Mouse (Mus musculus) MEL (cell line): ENCODE data around the gene Asb8.

Experiments
- CHD2 ChIP-seq: IDR thresholded peaks from 2 replicates; pipeline ENCODE4 v1.6.1; 2011; ENCODE audit warnings: low read length, improper control_type of control experiment
- CTCF ChIP-seq, 3 experiments: IDR thresholded peaks in 2 of 3; conservative IDR thresholded peaks in 1 of 3; 2 replicates each; pipeline ENCODE4 v1.5.1; 2011 to 2012; ENCODE audit warnings: low read length in 3 of 3, low read depth in 2 of 3, mild to moderate bottlenecking in 2 of 3, improper control_type of control experiment in 1 of 3, inconsistent platforms in 1 of 3, mixed read lengths in 1 of 3, moderate library complexity in 1 of 3; ENCODE audit not compliant: control insufficient read depth in 1 of 3, insufficient read depth in 1 of 3, poor library complexity in 1 of 3, severe bottlenecking in 1 of 3
- EP300 ChIP-seq, 2 experiments: IDR thresholded peaks; 2 replicates each; pipeline ENCODE4 v1.6.1; 2011; ENCODE audit warnings: improper control_type of control experiment in 2 of 2, low read length in 2 of 2, low read depth in 1 of 2, mild to moderate bottlenecking in 1 of 2
- GATA1 ChIP-seq: IDR thresholded peaks from 2 replicates; pipeline ENCODE4 v1.6.1; 2011; ENCODE audit warnings: low read depth, low read length, improper control_type of control experiment
- MAZ ChIP-seq: IDR thresholded peaks from 2 replicates; pipeline ENCODE4 v1.6.1; 2012; ENCODE audit warnings: low read depth, mild to moderate bottlenecking, inconsistent platforms, low read length, improper control_type of control experiment
- MYC ChIP-seq: IDR thresholded peaks from 2 replicates; pipeline ENCODE4 v1.6.1; 2011; ENCODE audit warnings: low read depth, mild to moderate bottlenecking, low read length, improper control_type of control experiment, moderate library complexity
- POLR2A ChIP-seq, 2 experiments: IDR thresholded peaks; 2 replicates each; pipeline ENCODE4 v1.6.1; 2011 to 2012; ENCODE audit warnings: low read length in 2 of 2, mild to moderate bottlenecking in 2 of 2, control low read depth in 1 of 2, improper control_type of control experiment in 1 of 2, low read depth in 1 of 2, moderate library complexity in 1 of 2; ENCODE audit not compliant: control insufficient read depth in 1 of 2, insufficient read depth in 1 of 2, poor library complexity in 1 of 2
- RAD21 ChIP-seq: IDR thresholded peaks from 2 replicates; pipeline ENCODE4 v1.6.1; 2011; ENCODE audit warnings: mild to moderate bottlenecking, low read depth, low read length, improper control_type of control experiment
- TBP ChIP-seq: IDR thresholded peaks from 2 replicates; pipeline ENCODE4 v1.8.0; 2011; ENCODE audit warnings: low read depth, low read length, improper control_type of control experiment
- UBTF ChIP-seq: IDR thresholded peaks from 2 replicates; pipeline ENCODE4 v1.6.1; 2012; ENCODE audit warnings: low read depth, mild to moderate bottlenecking, inconsistent platforms, low read length, improper control_type of control experiment, moderate library complexity, borderline replicate concordance; ENCODE audit not compliant: insufficient read depth
- ZKSCAN1 ChIP-seq: IDR thresholded peaks from 2 replicates; pipeline ENCODE4 v1.6.1; 2012; ENCODE audit warnings: low read depth, mild to moderate bottlenecking, inconsistent platforms, low read length, improper control_type of control experiment, moderate library complexity

DNA sequence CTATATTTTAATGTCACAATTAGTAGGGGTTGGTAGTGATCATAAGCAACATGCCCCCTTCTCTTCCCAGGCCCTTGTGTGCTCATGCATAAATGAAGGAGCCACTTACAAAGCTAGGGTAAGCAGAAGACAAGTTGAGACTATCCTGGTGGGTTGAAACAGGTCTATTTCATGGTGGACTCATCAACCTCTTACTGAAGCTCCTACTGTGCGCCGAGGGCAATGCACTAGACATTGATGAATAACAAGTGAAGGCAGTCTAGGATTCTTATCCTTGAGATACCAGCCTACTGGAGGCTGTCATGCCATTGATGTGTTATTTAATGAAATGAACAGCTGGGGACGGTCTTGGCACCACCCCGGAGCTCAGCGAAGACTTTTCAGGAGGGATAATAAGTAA lies 10.2 kb downstream of the Asb8 start:
- TF ChIP-seq ZKSCAN1 (peak; percentile 55; the same call in 1 of the 2 replicates), CTCF (IDR thresholded peaks at IDR 0.05 in 2 of 3, conservative IDR thresholded peaks at IDR 0.05 in 1 of 3; ENCODE audit: control insufficient read depth in 1 of 3, insufficient read depth in 1 of 3, low read depth in 2 of 3, low read length in 3 of 3, poor library complexity in 1 of 3, severe bottlenecking in 1 of 3) (no peak), CHD2 (no peak), EP300 (IDR thresholded peaks at IDR 0.05; ENCODE audit: low read depth in 1 of 2, low read length in 2 of 2) (no peak), GATA1 (no peak), MAZ (no peak), RAD21 (no peak), POLR2A (IDR thresholded peaks at IDR 0.05; ENCODE audit: control insufficient read depth in 1 of 2, insufficient read depth in 1 of 2, low read depth in 1 of 2, low read length in 2 of 2, poor library complexity in 1 of 2) (no peak), MYC (no peak), UBTF (no peak), TBP (no peak)
